Mouse (Mus musculus) olfactory bulb, adult 2 months (tissue): ENCODE measurements around the gene Ramac. TPM values are rescaled to one million over a fixed set of nuclear protein-coding genes. Genes with fewer than 3 reads are reported as not detected.
A peak's percentile ranks its signal among the peaks of the same experiment; 100 is the strongest.

Source experiments
- H3K27ac ChIP-seq: fragments of 200-500 bp; 2 replicates; pipeline ENCODE4 v1.5.1; 2012; ENCODE audit warnings: low read depth, low read length; ENCODE audit not compliant: insufficient read depth
- H3K4me1 ChIP-seq: fragments of 200-500 bp; 2 replicates; pipeline ENCODE4 v1.6.1; 2012; ENCODE audit warnings: low read length; ENCODE audit not compliant: control insufficient read depth, insufficient read depth
- H3K4me3 ChIP-seq: fragments of 200-500 bp; 2 replicates; pipeline ENCODE4 v1.5.1; 2012; ENCODE audit warnings: mild to moderate bottlenecking, low read depth, low read length, moderate library complexity; ENCODE audit not compliant: insufficient read depth
- CTCF ChIP-seq: fragments of 200-500 bp; IDR thresholded peaks from 2 replicates; pipeline ENCODE4 v1.5.1; 2012; ENCODE audit warnings: low read depth, mild to moderate bottlenecking, low read length, moderate library complexity; ENCODE audit not compliant: insufficient read depth
- POLR2A ChIP-seq: fragments of 200-500 bp; IDR thresholded peaks from 2 replicates; pipeline ENCODE4 v1.6.1; 2012; ENCODE audit warnings: mild to moderate bottlenecking, low read depth, low read length, moderate library complexity; ENCODE audit not compliant: insufficient read depth
- WGBS: fragments of 180-500 bp; shearing (Covaris S2); methylation state at CpG from one replicate; pipeline ENCODE4 v1.1.7; 2018; 5-methylcytosine and 5-hydroxymethylcytosine counted together
- polyA plus RNA-seq: library from polyadenylated mRNA; stranded (reverse); fragments of >200 nt; gene quantifications from 2 replicates; pipeline ENCODE4 v1.2.4, GENCODE M21; 2012; ENCODE audit warnings: low replicate concordance; ENCODE audit not compliant: missing spikeins, insufficient read depth, insufficient read length

The Ramac gene
- not detected in 2 replicates for polyA plus RNA-seq

DNA sequence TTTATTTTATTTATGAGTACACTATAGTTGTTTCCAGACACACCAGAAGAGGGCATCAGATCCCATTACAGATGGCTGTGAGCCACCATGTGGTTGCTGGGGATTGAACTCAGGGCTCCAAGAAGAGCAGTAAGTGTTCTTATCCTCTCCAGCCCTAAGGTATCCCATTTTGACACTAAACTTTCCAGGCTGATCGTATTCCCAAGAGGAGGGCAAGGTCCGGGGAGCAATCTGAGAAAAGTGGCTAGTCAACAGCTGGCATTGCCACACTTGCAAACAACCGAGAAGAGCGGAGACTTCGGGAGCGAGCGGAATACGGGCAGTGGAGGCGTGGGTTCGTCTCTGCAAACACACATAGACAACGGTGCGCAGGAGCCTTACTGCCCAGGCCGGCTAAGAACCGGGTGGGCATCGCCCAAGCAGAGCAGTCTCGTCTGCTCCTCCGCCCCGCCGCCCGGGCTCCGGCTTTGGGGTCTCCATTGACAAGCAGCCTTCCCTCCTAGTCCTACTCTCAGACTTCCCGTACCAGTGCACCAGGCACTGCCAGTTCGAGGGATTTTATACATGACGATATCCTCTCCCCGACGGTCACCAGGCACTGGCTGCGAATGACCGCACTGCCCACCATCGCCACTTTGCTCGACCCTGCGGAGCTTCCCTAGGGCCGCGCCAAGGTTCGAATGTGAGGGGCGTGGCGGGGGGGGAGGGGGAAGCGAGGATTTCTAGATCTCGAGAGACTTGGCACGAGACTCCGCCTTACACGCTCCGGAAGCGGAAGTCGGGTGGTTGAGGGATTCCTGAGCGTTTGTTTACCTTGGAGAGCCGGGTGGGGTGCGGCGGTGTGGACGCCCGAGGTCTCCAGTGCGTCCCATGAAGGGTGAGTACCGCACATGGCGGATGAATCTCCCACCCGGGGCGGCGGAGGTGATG lies at the start of gene Ramac:
Gene Ramac, plus strand, starts transcription at position 746 of the 930 bp plus-strand sequence.
- 1% methylated on average over 56 of the region's 56 CpGs for WGBS
- peak; percentile 59 for TF ChIP-seq POLR2A
- no peak for TF ChIP-seq CTCF

DNA sequence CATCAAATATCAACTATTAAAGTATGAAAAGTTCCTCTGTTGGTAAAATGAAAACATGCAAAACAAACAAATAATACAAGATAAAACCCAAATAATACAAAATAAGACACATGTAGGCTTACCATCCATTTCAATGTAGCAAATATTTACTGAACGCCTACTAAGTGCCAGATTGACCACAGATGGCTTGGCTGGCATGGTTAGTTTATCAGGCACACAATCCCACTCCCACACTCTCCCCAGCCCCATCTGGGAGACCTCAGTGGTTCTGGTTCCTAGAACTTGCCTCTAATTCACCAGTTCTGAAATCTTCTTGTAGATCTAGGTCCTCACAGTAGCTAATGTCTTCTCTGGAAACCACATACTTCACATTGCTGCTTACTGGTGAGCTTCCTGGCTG lies 44.1 kb upstream of the Ramac start:
- no peak overlapping the region for H3K27ac ChIP-seq
- H3K4me1 ChIP-seq = peaks cover 11% of the 10 kb centered on the region
- TF ChIP-seq POLR2A = no peak
- TF ChIP-seq CTCF = no peak
- 83% methylated on average over 1 of the region's 1 CpGs for WGBS
- H3K4me3 ChIP-seq = no peak overlapping the region

More for the DNA sequence above, at the start of gene Ramac:
- Histone ChIP-seq H3K27ac (peak within 1 kb of the TSS; percentile 11; the same call in 1 of the 2 replicates), H3K4me3 (peak within 1 kb of the TSS; percentile 76), H3K4me1 (peaks cover 2% of the 10 kb centered on the region; the same call in 1 of the 2 replicates)

DNA sequence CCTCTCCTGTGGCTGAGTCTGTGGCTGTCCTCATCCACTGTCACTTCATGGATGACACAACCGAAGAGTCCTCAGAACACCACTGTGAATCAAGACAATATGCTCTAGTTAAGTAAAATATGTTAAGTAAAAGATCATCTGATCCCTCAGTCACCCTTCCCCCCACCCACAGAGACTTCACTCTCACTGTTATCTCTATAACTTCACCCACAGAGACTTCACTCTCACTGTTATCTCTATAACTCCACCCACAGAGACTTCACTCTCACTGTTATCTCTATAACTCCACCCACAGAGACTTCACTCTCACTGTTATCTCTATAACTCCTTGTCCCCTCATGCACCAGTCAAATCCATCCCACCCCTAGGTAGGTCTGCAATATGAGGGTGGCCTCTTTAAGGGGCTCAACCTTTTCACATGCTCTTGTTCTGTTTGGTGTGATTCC lies 43.5 kb upstream of the Ramac start:
- 85% methylated on average over 1 of the region's 1 CpGs for WGBS
- H3K4me3 ChIP-seq = no peak overlapping the region
- H3K4me1 ChIP-seq = peaks cover 12% of the 10 kb centered on the region
- TF ChIP-seq POLR2A = no peak
- H3K27ac ChIP-seq = no peak overlapping the region

DNA sequence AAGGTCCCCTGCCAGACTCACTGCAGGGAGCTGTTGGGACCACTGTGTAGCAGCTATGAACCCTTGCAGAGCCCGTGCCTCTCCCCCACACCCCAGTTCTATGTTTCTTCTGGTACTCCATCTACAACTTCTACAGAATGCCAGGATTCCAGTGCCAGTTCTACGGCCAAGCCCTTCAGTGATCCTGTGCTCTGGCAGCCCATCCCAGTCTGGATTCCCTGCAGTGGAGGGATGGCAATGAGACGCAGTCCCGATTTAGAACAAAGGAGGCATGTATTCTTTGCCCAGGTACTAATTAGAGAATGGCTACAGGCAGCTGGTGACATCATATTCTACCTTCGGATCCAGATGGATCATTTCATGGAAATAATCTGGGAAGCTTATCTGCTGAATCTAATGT lies 41.5 kb upstream of the Ramac start:
- H3K27ac ChIP-seq = no peak overlapping the region
- no peak overlapping the region for H3K4me3 ChIP-seq
- TF ChIP-seq CTCF (no peak), POLR2A (no peak)
- WGBS = 26% methylated on average over 5 of the region's 5 CpGs
- peaks cover 21% of the 10 kb centered on the region for H3K4me1 ChIP-seq

DNA sequence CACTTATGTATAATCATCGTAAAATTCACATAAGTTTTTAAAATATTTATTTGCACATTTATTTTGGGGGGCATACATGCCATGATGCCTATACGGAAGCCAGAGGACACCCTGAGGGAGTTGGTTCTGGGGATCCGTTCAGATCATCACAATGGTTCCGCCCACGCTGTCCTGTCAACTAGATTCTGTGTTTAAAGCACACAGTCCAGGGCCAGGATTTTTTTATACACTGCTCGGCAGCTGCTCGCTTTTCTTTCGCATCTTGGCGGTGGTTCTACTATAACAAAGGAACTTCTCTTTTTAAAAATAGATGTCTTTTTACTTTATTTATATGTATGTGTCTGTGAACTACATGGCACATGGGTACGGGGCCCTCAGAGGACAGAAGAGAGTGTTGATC lies 38.9 kb upstream of the Ramac start:
- Histone ChIP-seq H3K27ac (no peak overlapping the region), H3K4me3 (no peak overlapping the region), H3K4me1 (peaks cover 25% of the 10 kb centered on the region)
- WGBS = 58% methylated on average over 10 of the region's 10 CpGs
- TF ChIP-seq POLR2A (no peak), CTCF (no peak)

DNA sequence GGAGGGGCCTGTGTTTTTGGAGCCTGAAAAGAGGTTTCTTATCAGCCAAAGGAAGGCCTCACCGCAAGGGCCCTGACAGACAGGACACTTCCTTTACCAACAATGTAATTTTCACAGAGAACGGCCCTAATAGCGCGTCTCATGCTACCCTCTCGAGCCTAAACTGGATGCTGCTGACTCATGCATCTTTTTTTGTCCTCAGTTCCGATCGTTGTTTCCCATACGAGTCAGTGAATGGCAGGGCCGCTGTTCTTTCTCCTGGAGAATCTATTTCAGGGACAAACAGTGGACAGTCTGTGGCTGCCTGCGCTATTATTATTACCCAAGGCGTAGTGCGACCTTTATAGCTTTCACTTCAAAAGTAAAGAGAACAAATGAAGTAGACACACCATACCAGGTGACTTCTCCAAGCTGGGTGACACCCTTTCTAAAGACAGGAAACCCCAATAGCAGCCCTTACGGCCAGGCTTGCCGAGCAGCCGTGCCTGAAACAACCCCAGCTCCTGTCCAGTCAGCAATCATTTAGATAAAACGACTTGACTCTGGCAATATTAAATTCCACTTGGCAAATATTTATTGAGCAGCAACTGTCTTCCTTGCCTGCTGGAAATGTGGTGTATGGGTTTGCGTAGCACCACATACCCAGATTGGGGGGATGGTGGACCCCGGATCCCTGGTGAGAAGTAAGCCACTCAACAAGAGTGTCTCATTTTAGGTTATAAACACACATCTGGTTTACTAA lies 36.6 kb upstream of the Ramac start:
- Histone ChIP-seq H3K27ac (peak overlapping the region; percentile 26), H3K4me1 (peaks cover 20% of the 10 kb centered on the region), H3K4me3 (no peak overlapping the region)
- WGBS = 38% methylated on average over 18 of the region's 18 CpGs
- TF ChIP-seq CTCF (no peak), POLR2A (no peak)

DNA sequence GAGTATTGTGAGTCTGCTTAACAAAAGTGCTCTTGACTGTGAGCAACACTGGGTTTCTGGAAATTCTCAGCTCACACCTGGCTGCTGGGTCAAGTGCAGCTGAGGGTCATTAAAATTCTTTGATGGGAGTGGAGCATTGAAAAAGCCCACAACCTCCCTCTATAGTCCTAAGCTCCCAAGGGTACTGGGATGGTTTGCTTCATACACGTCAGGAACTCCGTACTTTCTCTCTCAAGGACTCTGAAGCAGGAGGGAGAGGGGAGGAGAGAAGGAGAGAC lies 36.1 kb upstream of the Ramac start:
- WGBS = 61% methylated on average over 2 of the region's 2 CpGs
- Histone ChIP-seq H3K27ac (peak overlapping the region; percentile 26), H3K4me1 (peaks cover 16% of the 10 kb centered on the region), H3K4me3 (no peak overlapping the region)
- TF ChIP-seq POLR2A (no peak), CTCF (no peak)

DNA sequence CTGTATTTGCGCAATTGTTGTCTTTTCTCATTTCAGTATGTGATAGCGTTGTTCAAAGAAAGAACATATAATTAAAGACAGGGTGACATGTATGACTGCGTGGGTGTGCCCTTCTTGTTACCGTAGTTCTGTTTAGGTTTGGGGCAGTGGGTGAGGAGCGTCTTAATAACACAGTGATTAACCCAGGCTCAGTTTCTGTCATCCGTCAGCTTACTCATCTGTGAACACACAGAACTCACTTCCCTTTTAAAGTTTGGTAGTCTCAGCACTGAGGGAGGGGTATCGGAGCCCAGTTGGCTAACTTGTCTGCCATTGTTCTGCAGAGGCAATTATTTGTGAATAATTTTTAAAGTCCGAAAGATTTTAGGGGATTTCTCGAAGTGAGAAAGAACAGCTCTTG lies 35.0 kb upstream of the Ramac start:
- H3K4me1 ChIP-seq = peaks cover 15% of the 10 kb centered on the region
- WGBS = 48% methylated on average over 9 of the region's 9 CpGs
- TF ChIP-seq CTCF (no peak), POLR2A (no peak)
- H3K27ac ChIP-seq = no peak overlapping the region
- H3K4me3 ChIP-seq = no peak overlapping the region

DNA sequence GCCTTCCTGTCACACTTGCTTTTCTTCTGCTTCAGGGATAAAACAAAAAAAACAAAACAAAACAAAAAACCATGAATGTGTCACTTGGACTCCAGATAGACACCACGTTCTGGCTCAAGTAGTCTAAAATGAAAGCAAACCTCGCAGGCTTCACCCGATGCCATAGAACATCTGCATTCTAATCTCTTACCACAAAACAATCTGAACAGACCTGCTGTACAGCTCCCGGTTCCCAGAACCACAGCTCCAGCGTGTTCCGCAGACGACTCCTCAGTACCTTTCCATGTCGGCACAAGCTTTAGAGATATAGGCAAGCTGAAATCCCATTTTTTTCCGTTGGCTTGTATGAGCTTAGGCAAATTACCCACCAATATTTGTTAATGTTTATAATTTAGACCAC lies 32.9 kb upstream of the Ramac start:
- H3K27ac ChIP-seq = no peak overlapping the region
- 90% methylated on average over 9 of the region's 9 CpGs for WGBS
- TF ChIP-seq CTCF = no peak
- TF ChIP-seq POLR2A = no peak
- no peak overlapping the region for H3K4me3 ChIP-seq
- peaks cover 13% of the 10 kb centered on the region for H3K4me1 ChIP-seq
